Mouse (Mus musculus) midbrain, postnatal 0 days (tissue): ENCODE results near the gene Trmt10c. TPM values are rescaled to one million over a fixed set of nuclear protein-coding genes. Genes with fewer than 3 reads are reported as not detected.

ENCODE experiments used
- ATAC-seq: fragments of 200-750 bp; cut with Nextera tagmentation; 2 replicates; pipeline ENCODE4 v1.8.0; 2017; ENCODE audit warnings: moderate number of reproducible peaks, mild to moderate bottlenecking, moderate TSS enrichment, moderate library complexity; ENCODE audit not compliant: low FRiP score
- DNase-seq: peaks from one replicate; pipeline ENCODE4 v3.0.0-alpha.2; 2015; ENCODE audit warnings: low spot score
- H3K27ac ChIP-seq: fragments of 300-500 bp; sonication (generic); 2 replicates; pipeline ENCODE4 v1.5.1; 2014; ENCODE audit warnings: low read depth, mild to moderate bottlenecking, low read length, mixed read lengths
- H3K27me3 ChIP-seq: fragments of 300-500 bp; sonication (generic); 2 replicates; pipeline ENCODE4 v1.6.1; 2014; ENCODE audit warnings: low read length, control low read depth, mixed read lengths; ENCODE audit not compliant: insufficient read depth
- H3K36me3 ChIP-seq: fragments of 300-500 bp; sonication (generic); 2 replicates; pipeline ENCODE4 v1.6.1; 2014; ENCODE audit warnings: low read length, control low read depth, mixed read lengths; ENCODE audit not compliant: insufficient read depth
- H3K4me1 ChIP-seq: fragments of 300-500 bp; sonication (generic); 2 replicates; pipeline ENCODE4 v1.6.1; 2014; ENCODE audit warnings: mild to moderate bottlenecking, control low read depth, antibody characterized with exemption, low read length, mixed read lengths; ENCODE audit not compliant: insufficient read depth
- H3K4me2 ChIP-seq: fragments of 300-500 bp; sonication (generic); 2 replicates; pipeline ENCODE4 v1.6.1; 2014; ENCODE audit warnings: low read depth, mild to moderate bottlenecking, low read length, mixed read lengths; ENCODE audit not compliant: poor library complexity, severe bottlenecking
- H3K4me3 ChIP-seq: fragments of 300-500 bp; sonication (generic); 2 replicates; pipeline ENCODE4 v1.5.1; 2014; ENCODE audit warnings: low read depth, mild to moderate bottlenecking, low read length, moderate library complexity
- H3K9ac ChIP-seq: fragments of 300-500 bp; sonication (generic); replicated peaks from 2 replicates; pipeline ENCODE4 v1.6.1; 2014; ENCODE audit warnings: mild to moderate bottlenecking, low read length, moderate library complexity, mixed read lengths; ENCODE audit not compliant: poor library complexity, severe bottlenecking
- H3K9me3 ChIP-seq: fragments of 300-500 bp; sonication (generic); 2 replicates; pipeline ENCODE4 v1.6.1; 2016; ENCODE audit warnings: low read length, control low read depth
- CTCF ChIP-seq: IDR thresholded peaks from 2 replicates; pipeline ENCODE4 v1.5.1; 2016; ENCODE audit warnings: antibody characterized with exemption, mild to moderate bottlenecking
- WGBS: fragments of 180-500 bp; shearing (Covaris S2); extraction: QIAGEN DNeasy Blood & Tissue Kit; methylation state at CpG from one replicate; pipeline ENCODE4 v1.1.7; 2014; 5-methylcytosine and 5-hydroxymethylcytosine counted together
- polyA plus RNA-seq: library from polyadenylated mRNA; unstranded; fragments of >200 nt; fragmentation: Nextera tagmentation; extraction: Ambion mirVana; gene quantifications from 2 replicates; pipeline ENCODE4 v1.2.1, GENCODE M21; 2015
- total RNA-seq: library from RNA; depleted of rRNA; stranded (reverse); fragments of >200 nt; gene quantifications from 2 replicates; pipeline ENCODE4 v1.2.3, GENCODE M21; 2014

The Trmt10c gene
- total and polyA plus RNA-seq, 2 experiments from 2014 or later: 10.1 to 15.0 TPM

DNA sequence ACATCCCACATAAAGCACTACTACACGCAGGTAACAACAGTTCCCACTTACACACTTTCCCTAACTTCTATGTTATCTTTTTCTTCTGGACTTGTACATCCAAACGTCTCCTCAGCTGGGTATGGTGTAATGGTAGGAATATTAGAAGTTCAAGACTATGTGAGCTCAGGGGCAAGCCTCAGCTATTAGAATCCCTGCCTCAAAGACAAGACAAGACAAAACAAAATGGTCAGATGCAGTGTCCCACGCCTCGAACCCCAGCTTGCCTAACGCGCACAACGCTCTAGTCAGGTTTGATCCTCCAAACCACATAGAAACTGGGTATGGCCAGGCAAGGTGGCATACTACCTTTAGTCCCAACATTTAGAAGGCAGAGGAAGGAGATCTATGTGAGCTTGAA is 18.0 kb downstream of the Trmt10c start:
- Histone ChIP-seq H3K9me3 (no peaks in the 10 kb centered on the region), H3K36me3 (peaks cover 27% of the 10 kb centered on the region), H3K4me3 (no peak overlapping the region), H3K27ac (no peak overlapping the region), H3K4me2 (no peak overlapping the region), H3K9ac (no peak overlapping the region), H3K4me1 (no peaks in the 10 kb centered on the region), H3K27me3 (no peaks in the 10 kb centered on the region)
- no peak for TF ChIP-seq CTCF
- no peak for ATAC-seq
- WGBS: 99% methylated on average over 7 of the region's 7 CpGs
- DNase-seq: no peak

DNA sequence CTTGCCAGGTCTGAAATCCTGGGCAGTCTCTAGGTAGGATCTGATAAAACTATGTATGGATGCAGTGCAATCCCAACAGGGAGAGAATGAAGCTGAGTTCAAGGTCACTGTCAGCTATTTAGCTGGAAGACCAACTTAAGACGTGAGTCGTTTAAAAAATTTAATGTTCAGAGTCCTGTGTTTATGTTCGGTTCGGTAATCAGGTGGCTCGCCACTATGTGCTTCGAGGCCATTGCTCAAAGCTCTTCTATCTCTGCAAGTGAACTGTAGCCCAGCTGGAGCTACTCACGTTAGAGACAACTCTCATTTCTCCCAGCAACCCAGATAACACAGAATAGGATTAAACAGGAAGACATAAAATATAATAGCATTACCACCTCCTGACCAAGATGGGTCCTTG is 23.5 kb downstream of the Trmt10c start:
- WGBS: 84% methylated on average over 7 of the region's 7 CpGs
- no peak for TF ChIP-seq CTCF
- Histone ChIP-seq H3K27ac (no peak overlapping the region), H3K4me3 (no peak overlapping the region), H3K27me3 (no peaks in the 10 kb centered on the region), H3K36me3 (peaks cover 20% of the 10 kb centered on the region), H3K4me2 (no peak overlapping the region), H3K9ac (no peak overlapping the region), H3K9me3 (no peaks in the 10 kb centered on the region), H3K4me1 (no peaks in the 10 kb centered on the region)
- ATAC-seq: no peak
- DNase-seq: no peak

DNA sequence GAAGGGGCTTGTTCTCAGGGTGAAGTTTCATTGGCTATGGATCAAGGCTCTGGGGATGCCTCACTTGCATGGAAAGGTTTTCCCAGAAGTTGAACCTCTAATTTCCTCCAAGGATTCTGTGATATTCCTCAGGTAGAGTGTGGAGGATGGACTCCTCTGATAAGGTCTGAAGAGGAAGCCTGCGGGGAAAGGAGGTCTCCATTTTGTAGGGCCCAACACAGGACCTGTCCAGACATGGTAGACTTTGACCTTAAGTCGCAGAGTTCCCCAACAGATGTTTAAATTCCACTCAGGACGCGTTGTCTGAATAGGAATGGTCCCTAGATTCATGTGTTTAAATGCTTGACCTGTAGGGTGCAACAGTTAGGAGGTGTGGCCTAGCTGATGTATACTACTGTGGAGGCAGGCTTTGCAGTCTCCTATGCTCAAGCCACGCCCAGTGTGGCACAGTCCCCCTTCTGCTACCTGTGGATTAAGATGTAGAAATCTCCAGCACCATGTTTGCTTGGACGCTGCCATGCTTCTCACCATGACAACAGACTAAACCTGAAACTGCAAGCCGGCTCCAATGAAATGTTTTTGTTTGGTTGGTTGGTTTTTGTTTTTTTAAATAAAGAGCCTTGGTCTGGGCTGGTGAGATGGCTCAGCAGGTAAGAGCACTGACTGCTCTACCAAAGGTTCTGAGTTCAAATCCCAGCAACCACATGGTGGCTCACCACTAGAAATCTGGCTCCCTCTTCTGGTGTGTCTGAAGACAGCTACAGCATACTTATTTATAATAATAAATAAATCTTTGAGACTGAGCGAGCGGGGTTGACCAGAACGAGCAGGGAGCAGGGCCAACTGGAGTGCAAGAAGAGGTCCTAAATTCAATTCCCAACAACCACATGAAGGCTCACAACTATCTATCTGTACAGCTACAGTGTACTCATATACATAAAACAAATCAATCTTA is 24.6 kb downstream of the Trmt10c start:
- peak; percentile 29 for TF ChIP-seq CTCF
- Histone ChIP-seq H3K4me2 (no peak overlapping the region), H3K9me3 (no peaks in the 10 kb centered on the region), H3K27ac (no peak overlapping the region), H3K27me3 (no peaks in the 10 kb centered on the region), H3K36me3 (peaks cover 15% of the 10 kb centered on the region), H3K4me3 (no peak overlapping the region), H3K9ac (no peak overlapping the region), H3K4me1 (no peaks in the 10 kb centered on the region)
- DNase-seq (no peak), ATAC-seq (peak; percentile 27; the same call in 1 of the 2 replicates)
- WGBS: 89% methylated on average over 10 of the region's 10 CpGs

DNA sequence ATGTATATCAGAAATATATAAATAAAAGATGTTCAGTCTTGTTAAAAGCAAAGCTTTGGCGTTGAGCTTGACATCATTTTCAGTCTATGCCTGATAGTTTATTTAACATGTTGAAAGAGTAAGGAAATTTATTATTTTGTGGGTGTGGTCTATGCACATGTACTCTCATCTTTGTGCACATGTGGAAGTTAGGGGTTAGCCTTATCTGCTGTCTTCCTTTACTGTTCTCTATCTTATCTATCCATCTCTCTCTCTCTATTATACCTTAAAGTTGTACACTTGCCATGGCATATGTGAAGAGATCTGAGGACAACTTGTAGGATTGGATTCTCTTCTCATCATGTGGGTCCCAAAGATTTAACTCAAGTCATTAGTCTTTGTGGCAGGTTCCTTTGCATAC is 28.8 kb downstream of the Trmt10c start:
- WGBS: 93% methylated on average over 1 of the region's 1 CpGs
- Histone ChIP-seq H3K4me1 (no peaks in the 10 kb centered on the region), H3K27ac (no peak overlapping the region), H3K9ac (no peak overlapping the region), H3K36me3 (peaks cover 24% of the 10 kb centered on the region), H3K9me3 (no peaks in the 10 kb centered on the region), H3K27me3 (no peaks in the 10 kb centered on the region), H3K4me2 (no peak overlapping the region), H3K4me3 (no peak overlapping the region)
- ATAC-seq (no peak), DNase-seq (no peak)
- no peak for TF ChIP-seq CTCF

DNA sequence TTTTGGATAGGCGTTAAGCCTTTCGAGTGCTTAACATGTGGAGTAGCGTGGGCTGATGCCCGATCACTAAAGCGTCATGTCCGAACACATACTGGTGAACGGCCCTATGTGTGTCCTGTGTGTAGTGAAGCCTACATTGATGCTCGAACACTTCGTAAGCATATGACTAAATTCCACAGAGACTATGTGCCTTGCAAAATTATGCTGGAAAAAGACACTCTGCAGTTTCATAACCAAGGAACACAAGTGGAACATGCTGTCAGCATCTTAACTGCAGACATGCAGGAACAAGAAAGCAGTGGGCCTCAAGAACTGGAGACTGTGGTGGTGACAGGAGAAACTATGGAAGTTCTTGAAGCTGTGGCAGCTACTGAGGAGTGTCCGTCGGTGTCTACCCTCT is 30.8 kb downstream of the Trmt10c start:
- peaks cover 21% of the 10 kb centered on the region for H3K36me3 ChIP-seq

DNA sequence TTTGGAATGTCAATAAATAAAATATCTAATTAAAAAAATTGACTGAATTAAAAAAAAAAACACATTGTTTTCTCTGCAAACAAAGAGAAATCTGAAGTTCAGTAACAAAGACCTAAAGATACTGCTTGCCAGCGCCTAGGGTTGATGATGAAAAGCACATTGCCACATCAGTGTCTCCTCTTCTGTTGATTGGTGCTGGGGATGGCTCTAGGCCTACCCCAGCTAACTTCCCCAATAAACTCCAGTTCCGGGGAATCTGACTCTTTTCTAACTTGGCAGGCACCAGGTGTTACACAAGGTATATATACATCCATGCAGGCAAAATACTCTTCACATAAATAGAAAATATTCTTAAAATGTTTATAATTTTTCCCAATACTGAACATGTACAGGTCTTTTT is 43.4 kb downstream of the Trmt10c start:
- 100% methylated on average over 2 of the region's 2 CpGs for WGBS
- DNase-seq (no peak), ATAC-seq (no peak)
- no peak overlapping the region for H3K27ac ChIP-seq
- H3K9ac ChIP-seq: no peak overlapping the region
- no peaks in the 10 kb centered on the region for H3K4me1 ChIP-seq
- TF ChIP-seq CTCF: no peak
- H3K4me2 ChIP-seq: no peak overlapping the region
- peaks cover 30% of the 10 kb centered on the region for H3K36me3 ChIP-seq
- no peaks in the 10 kb centered on the region for H3K9me3 ChIP-seq
- no peaks in the 10 kb centered on the region for H3K27me3 ChIP-seq
- no peak overlapping the region for H3K4me3 ChIP-seq

More for the DNA sequence above, 30.8 kb downstream of the Trmt10c start:
- DNase-seq (no peak), ATAC-seq (no peak)
- Histone ChIP-seq H3K4me2 (no peak overlapping the region), H3K27ac (no peak overlapping the region), H3K9ac (no peak overlapping the region), H3K4me1 (no peaks in the 10 kb centered on the region), H3K27me3 (no peaks in the 10 kb centered on the region), H3K9me3 (no peaks in the 10 kb centered on the region), H3K4me3 (no peak overlapping the region)
- 95% methylated on average over 11 of the region's 11 CpGs for WGBS
- TF ChIP-seq CTCF: no peak
